Mouse (Mus musculus) kidney, postnatal 25 days (tissue): ENCODE data around the gene Eif4a1.
"Not testable (repeated sequence)": the region's sequence is repeated elsewhere in the genome, so short reads cannot be mapped to it uniquely, and the experiment has no call there.

Experiments
- DNase-seq, 2 experiments: peaks; one replicate each; pipeline ENCODE4 v3.0.0; 2021; ENCODE audit warnings: mixed read lengths in 2 of 2

Eif4a1 gene

GRCm38 (mm10) chr11:69672211-69672706 is at the start of gene Eif4a1:
TSS of gene Eif4a1 (minus strand) at chr11:69672423.
- DNase-seq = peak; percentile 100

- peak in 1 of 2 experiments; percentile 37 for DNase-seq
These were observed 48.6 kb upstream of the Eif4a1 start for GRCm38 (mm10) chr11:69720852-69721251.

GRCm38 (mm10) chr11:69719423-69719822 is 47.2 kb upstream of the Eif4a1 start:
- DNase-seq = peak in 1 of 2 experiments; percentile 10

- DNase-seq = peak; percentile 35 to 70
These were observed 46.4 kb upstream of the Eif4a1 start for GRCm38 (mm10) chr11:69718661-69719060.

GRCm38 (mm10) chr11:69716953-69717352 is 44.7 kb upstream of the Eif4a1 start:
- no peak for DNase-seq

- peak in 1 of 2 experiments; percentile 17 for DNase-seq
These were observed 43.7 kb upstream of the Eif4a1 start for GRCm38 (mm10) chr11:69715929-69716328.

GRCm38 (mm10) chr11:69715482-69715881 is 43.3 kb upstream of the Eif4a1 start:
- peak; percentile 60 to 77 for DNase-seq

GRCm38 (mm10) chr11:69714636-69715329 is 42.6 kb upstream of the Eif4a1 start:
- peak; percentile 82 to 88 for DNase-seq

GRCm38 (mm10) chr11:69712954-69713672 is 40.9 kb upstream of the Eif4a1 start:
- DNase-seq = peak; percentile 36 to 58

- DNase-seq = no peak
These were observed 38.9 kb upstream of the Eif4a1 start for GRCm38 (mm10) chr11:69711082-69711481.

GRCm38 (mm10) chr11:69710470-69710869 is 38.2 kb upstream of the Eif4a1 start:
- DNase-seq = no peak

GRCm38 (mm10) chr11:69709554-69710446 is 37.6 kb upstream of the Eif4a1 start:
- DNase-seq = no peak

GRCm38 (mm10) chr11:69708614-69709265 is 36.5 kb upstream of the Eif4a1 start:
- DNase-seq = no peak

- no peak for DNase-seq
These were observed 35.7 kb upstream of the Eif4a1 start for GRCm38 (mm10) chr11:69707873-69708381.

- DNase-seq = no peak
These were observed 35.2 kb upstream of the Eif4a1 start for GRCm38 (mm10) chr11:69707480-69707847.

- peak; percentile 86 to 93 for DNase-seq
These were observed 34.7 kb upstream of the Eif4a1 start for GRCm38 (mm10) chr11:69706775-69707479.

GRCm38 (mm10) chr11:69704613-69705010 is 32.4 kb upstream of the Eif4a1 start:
- no peak for DNase-seq

- no peak for DNase-seq
These were observed 31.8 kb upstream of the Eif4a1 start for GRCm38 (mm10) chr11:69703814-69704612.

- DNase-seq = not testable (repeated sequence)
These were observed 31.2 kb upstream of the Eif4a1 start for GRCm38 (mm10) chr11:69703381-69703780.

- not testable (repeated sequence) for DNase-seq
These were observed 30.7 kb upstream of the Eif4a1 start for GRCm38 (mm10) chr11:69702886-69703285.

- DNase-seq = no peak
These were observed 27.4 kb upstream of the Eif4a1 start for GRCm38 (mm10) chr11:69699595-69699994.
